Mouse (Mus musculus): ENCODE data around the gene Spic. TPM values are rescaled to one million over a fixed set of nuclear protein-coding genes. Genes with fewer than 3 reads are reported as not detected.

The Spic gene
- polyA plus RNA-seq, 1 experiment from 2014 or later, result 0.08 TPM

DNA sequence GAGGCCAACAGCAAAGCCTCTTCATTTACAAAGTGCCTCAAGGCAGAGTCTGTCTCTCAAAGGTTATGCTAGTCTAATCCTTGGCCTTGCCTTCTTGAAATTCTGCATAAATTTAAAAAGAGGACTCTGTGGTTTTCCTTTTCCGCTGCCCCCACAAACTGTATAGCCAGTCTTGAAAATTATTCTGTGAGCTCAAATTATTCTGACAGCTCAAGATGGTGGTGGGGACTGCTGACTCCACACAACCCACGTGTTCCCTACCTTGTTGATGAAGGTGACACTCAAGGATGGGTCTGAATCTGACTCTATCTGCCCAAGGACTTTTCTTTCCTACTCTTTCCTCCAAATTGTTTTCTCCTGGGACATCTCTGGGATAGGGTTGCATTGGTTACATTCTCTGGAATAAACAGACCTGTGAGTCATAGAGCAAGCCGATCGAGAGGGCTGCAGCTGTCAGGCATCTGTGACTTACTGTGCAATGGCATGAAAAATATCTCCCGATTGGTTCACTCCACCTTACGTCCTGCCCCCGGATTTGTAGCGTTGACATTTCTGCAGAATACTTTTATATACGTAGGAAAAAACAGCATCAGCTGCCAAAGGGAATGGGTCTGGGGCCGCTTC, 53.4 kb downstream of the Spic start:
- Histone ChIP-seq H3K27ac (replicated peaks) (no peak overlapping the region), H3K27me3 (replicated peaks) (peaks cover 20% of the 10 kb centered on the region), H3K4me1 (no peaks in the 10 kb centered on the region), H3K36me3 (no peaks in the 10 kb centered on the region), H3K4me2 (no peak overlapping the region), H3K9ac (no peak overlapping the region), H3K9me3 (no peaks in the 10 kb centered on the region), H3K4me3 (no peak overlapping the region)
- whole genome bisulfite sequencing, result 71% methylated on average over 10 of the region's 10 CpGs
- ATAC-seq (ENCODE audit: extremely low read depth, insufficient number of reproducible peaks, low FRiP score, low TSS enrichment), result no peak

DNA sequence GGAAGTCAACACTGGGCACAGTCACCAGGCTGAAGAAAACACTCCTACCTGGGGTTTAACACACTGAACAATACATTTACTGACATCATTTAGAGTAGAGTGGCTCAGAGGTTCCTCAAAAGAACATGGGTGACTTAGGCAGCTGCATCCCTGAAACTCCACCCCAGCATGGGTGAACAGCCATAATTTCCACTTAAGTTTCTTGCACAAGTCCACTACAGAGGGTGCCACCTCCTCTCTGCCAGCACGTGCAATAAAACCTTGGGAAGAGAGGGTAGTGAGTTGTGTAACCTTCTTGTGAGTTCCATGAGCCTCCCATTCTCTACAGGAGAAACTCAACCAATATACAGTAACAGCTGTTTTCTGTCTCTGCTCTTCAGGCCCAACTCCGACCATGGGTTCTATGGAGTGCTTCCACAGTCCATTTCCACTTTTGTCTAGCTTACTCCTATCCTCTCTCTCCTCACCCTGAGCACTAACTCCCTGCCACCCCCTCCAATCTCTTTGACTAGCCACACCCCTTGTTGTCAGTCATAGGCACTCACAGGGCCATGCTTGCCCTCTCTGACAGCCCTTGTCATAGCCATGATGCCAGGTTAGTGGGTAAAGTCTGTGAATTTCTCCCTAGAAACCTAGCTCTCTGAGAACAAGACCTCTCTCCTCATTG, 54.0 kb downstream of the Spic start:
- ATAC-seq (ENCODE audit: extremely low read depth, insufficient number of reproducible peaks, low FRiP score, low TSS enrichment), result no peak
- H3K4me2 ChIP-seq, result no peak overlapping the region

DNA sequence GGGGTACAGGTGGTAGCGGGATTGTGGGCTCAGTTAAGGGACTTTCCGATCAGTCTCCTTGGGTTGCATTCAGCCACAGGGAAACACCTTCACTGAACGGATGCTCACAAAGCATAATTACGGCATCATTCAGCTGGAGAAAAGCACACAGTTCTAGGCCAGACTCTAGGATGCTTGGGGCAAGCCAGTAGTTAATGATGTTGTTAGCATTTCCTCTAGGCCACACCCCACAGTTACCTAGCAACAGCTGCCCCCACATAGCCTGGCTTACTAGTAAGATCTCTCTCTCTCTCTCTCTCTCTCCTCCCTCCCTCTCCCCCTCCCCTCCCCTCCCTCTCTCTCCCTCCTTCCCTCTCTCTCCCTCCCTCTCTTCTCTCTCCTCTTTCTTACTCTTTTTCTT, 57.8 kb downstream of the Spic start:
- Histone ChIP-seq H3K27ac (replicated peaks) (no peak overlapping the region), H3K9ac (no peak overlapping the region), H3K27me3 (replicated peaks) (peaks cover 35% of the 10 kb centered on the region), H3K9me3 (no peaks in the 10 kb centered on the region), H3K4me2 (no peak overlapping the region), H3K36me3 (no peaks in the 10 kb centered on the region), H3K4me1 (peaks cover 12% of the 10 kb centered on the region), H3K4me3 (no peak overlapping the region)
- ATAC-seq (ENCODE audit: extremely low read depth, insufficient number of reproducible peaks, low FRiP score, low TSS enrichment), result no peak
- 80% methylated on average over 4 of the region's 4 CpGs for WGBS

More for the DNA sequence above, 54.0 kb downstream of the Spic start:
- WGBS, result 72% methylated on average over 2 of the region's 2 CpGs
- Histone ChIP-seq H3K4me1 (no peaks in the 10 kb centered on the region), H3K36me3 (no peaks in the 10 kb centered on the region), H3K27ac (replicated peaks) (no peak overlapping the region), H3K9me3 (no peaks in the 10 kb centered on the region), H3K27me3 (replicated peaks) (peaks cover 24% of the 10 kb centered on the region), H3K4me3 (no peak overlapping the region), H3K9ac (no peak overlapping the region)

DNA sequence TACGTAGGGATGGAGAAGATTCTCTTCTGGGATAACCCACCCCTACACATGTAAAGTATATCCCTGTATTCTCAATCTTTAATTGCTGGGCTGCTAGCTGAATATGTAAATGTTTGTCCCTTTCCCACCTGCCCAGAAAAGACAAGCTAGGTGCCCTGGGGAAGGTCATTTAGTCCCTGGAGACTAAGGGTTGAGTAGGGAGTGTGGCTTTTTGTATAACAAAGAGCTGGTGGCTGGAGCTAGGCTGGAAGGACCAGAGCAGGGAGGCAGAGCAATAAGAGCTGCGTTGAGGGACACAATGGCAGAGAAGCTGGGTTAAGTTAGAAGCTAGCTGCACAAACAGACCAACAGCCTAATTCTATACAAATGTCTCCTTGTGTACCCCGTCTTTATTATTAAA, 58.6 kb downstream of the Spic start:
- no peak overlapping the region for H3K27ac ChIP-seq (replicated peaks)
- no peaks in the 10 kb centered on the region for H3K36me3 ChIP-seq
- H3K4me1 ChIP-seq, result peaks cover 17% of the 10 kb centered on the region
- H3K27me3 ChIP-seq (replicated peaks), result peaks cover 35% of the 10 kb centered on the region
- no peaks in the 10 kb centered on the region for H3K9me3 ChIP-seq
- H3K4me3 ChIP-seq, result no peak overlapping the region
- H3K9ac ChIP-seq, result no peak overlapping the region
- ATAC-seq (ENCODE audit: extremely low read depth, insufficient number of reproducible peaks, low FRiP score, low TSS enrichment), result no peak
- 76% methylated on average over 3 of the region's 3 CpGs for WGBS
- H3K4me2 ChIP-seq, result no peak overlapping the region

Other genes starting within 250 kb of the Spic start
- 0.31 and 0.36 TPM in 2 replicates for gene Sycp3, start 225.4 kb downstream of the Spic start, polyA plus RNA-seq (2015; fragmentation: Nextera tagmentation; extraction: Ambion mirVana)
- gene Chpt1, start 180.9 kb downstream of the Spic start, polyA plus RNA-seq (2015; fragmentation: Nextera tagmentation; extraction: Ambion mirVana), result 14.2 and 22.7 TPM in 2 replicates
- 2.0 and 3.4 TPM in 2 replicates for gene Mybpc1, start 79.9 kb downstream of the Spic start, polyA plus RNA-seq (2015; fragmentation: Nextera tagmentation; extraction: Ambion mirVana)
- gene Arl1, start 45.8 kb upstream of the Spic start, polyA plus RNA-seq (2015; fragmentation: Nextera tagmentation; extraction: Ambion mirVana), result 145 TPM in 2 replicates
- gene Utp20, start 141.8 kb upstream of the Spic start, polyA plus RNA-seq (2015; fragmentation: Nextera tagmentation; extraction: Ambion mirVana), result 8.9 and 9.9 TPM in 2 replicates
- gene Slc5a8, start 201.0 kb upstream of the Spic start, polyA plus RNA-seq (2015; fragmentation: Nextera tagmentation; extraction: Ambion mirVana), result not detected in 2 replicates